Mouse (Mus musculus): ENCODE data around the gene Vmn2r67.
"Not testable (repeated sequence)": the region's sequence is repeated elsewhere in the genome, so short reads cannot be mapped to it uniquely, and the experiment has no call there.

Gene Vmn2r67

GRCm38 (mm10) chr7:85155898-85156297 is at the start of gene Vmn2r67:
Vmn2r67 (minus strand) TSS chr7:85155998.
- no peak for DNase-seq

DNA sequence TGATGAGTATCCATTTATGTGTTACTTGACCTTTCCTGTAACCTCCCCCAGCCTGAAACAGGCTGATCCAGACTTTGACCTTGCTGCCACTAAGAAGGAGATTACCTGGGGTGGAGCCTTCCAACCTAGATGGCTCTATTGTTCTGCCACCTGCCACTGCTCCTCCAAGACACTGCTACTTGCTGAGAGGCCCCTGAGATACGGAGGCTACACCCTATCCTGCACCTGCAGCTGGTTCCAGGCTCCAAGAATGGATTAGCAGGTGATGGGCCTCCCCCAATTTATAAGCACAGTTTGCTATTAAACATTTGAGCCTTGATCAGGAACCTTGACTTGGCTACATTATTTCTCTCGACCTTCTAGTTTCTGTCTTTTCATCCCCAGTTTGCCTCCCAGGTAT is 51.3 kb downstream of the Vmn2r67 start:
- DNase-seq: not testable (repeated sequence)
